Mouse (Mus musculus): ENCODE measurements around the gene Akr1c18. TPM values are rescaled to one million over a fixed set of nuclear protein-coding genes. Genes with fewer than 3 reads are reported as not detected.
"Not testable (repeated sequence)": the region's sequence is repeated elsewhere in the genome, so short reads cannot be mapped to it uniquely, and the experiment has no call there.

Gene Akr1c18
- total RNA-seq (2021), result not detected
- long read RNA-seq, experiment 1, partial matches to known transcripts, result 0 of 1 reads
- long read RNA-seq, experiment 1, other reads (novel, unspliced or antisense), result 0 of 1 reads
- long read RNA-seq, experiment 2, partial matches to known transcripts, result 0 of 1 reads
- long read RNA-seq, experiment 2, other reads (novel, unspliced or antisense), result 0 of 1 reads

DNA sequence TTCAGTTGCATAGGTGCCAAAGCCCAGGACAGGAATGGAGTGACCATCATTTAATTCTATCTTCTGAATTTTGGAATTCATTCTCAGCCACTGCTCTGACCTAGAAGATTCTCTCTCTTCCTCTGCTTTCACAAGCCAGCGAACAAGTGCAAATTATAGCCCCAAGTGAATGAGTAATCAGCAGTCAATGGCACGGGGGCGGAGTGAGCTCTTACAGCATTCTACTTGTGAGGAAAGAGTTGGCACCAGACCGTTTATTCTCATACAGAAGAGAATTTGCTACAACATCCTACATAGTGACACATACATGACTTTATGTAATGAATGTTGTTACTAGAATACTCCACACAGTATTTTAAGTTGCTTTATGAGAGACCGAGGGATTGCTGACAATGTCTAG lies at the start of gene Akr1c18:
Gene Akr1c18 (minus strand): TSS at position 137 of the 400 bp plus-strand sequence.
- DNase-seq, result no peak
- intact Hi-C loops (cut with DNase I), result no loop called here

GRCm38 (mm10) chr13:4192511-4192910 lies 42.1 kb upstream of the Akr1c18 start:
- intact Hi-C loops (cut with DNase I), result no loop called here

DNA sequence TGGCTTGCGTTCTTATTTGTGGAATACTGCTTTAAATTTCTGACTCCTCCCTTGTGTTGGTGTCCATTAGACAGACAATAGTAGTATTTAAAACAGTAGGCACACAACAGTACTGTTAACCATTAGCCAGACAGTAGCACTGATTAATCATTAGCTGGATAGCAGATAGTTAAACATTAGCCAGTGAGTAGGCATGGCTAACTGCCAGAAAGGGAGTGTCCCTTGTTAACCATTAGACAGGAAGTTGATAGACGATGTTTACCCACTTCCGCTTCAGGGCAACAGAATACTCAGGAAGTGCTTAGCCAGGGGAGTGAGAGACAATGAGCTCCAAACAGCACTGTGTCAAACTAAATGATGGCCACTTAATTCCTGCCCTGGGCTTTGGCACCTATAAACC lies 40.5 kb upstream of the Akr1c18 start, which contains the start of gene Akr1c13:
Gene Akr1c13 (plus strand): TSS at position 247 of the 400 bp plus-strand sequence.
- intact Hi-C loops (cut with DNase I), result no loop called here

More at GRCm38 (mm10) chr13:4192511-4192910, 42.1 kb upstream of the Akr1c18 start:
- no peak for DNase-seq

DNA sequence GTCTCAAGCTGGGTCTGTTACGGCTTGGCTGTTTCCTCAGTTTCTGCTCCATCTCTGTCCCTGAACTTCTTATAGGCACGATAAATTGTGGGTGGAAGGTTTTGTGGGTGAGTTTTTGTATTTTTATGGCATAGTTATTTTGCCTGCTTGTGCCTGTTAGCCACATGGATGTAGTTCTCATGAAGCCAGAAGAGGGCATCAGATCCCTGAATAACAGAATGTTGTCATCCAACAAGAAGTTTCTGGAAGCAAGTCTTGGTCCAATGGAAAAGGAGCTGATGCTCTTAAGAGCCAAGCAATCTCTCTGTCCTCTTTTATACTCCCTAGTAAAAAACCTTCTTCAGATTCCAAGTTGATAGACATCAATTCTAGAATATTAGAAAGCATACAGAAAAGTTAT lies 37.7 kb upstream of the Akr1c18 start:
- peak in 1 of 2 experiments; percentile 34 for DNase-seq
- intact Hi-C loops (cut with DNase I), result loop anchor here (1.0 to 5.0 kb wide), 2 partner anchors 56 to 92 kb away; no protein-coding TSS in a partner anchor

More for the DNA sequence above, 40.5 kb upstream of the Akr1c18 start, which contains the start of gene Akr1c13:
- DNase-seq, result peak in 1 of 2 experiments; percentile 22

GRCm38 (mm10) chr13:4186641-4187411 lies 36.4 kb upstream of the Akr1c18 start:
- DNase-seq, result not testable (repeated sequence)
- intact Hi-C loops (cut with DNase I), result loop anchor here (5.0 kb wide), 1 partner anchor 55 kb away; no protein-coding TSS in a partner anchor

DNA sequence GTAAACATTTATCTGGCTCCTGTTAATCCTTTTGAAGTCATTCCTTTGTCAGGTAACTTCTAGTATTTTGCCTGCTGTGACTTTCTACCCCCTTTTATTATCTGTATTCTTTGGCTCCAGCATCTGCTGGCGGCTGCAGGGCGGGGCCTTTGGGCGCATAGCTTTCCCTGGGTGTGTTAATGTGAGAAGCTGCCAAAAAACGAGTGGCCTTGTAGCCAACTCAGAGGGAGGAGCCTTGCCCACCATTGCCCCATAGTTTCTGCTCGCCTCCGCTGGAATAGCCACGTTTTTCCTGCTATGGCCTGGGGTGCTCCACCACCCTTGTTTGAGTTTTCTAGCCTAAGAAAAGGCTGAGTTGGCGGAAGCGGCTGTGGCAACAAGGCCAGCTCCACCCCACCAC lies 32.7 kb upstream of the Akr1c18 start:
- DNase-seq, result no peak
- intact Hi-C loops (cut with DNase I), result no loop called here

- DNase-seq; intact Hi-C loops (cut with DNase I): not testable (repeated sequence)
These were observed 30.9 kb upstream of the Akr1c18 start for GRCm38 (mm10) chr13:4181321-4181720.

GRCm38 (mm10) chr13:4172978-4173377 lies 22.5 kb upstream of the Akr1c18 start:
- intact Hi-C loops (cut with DNase I), result no loop called here

GRCm38 (mm10) chr13:4168006-4168405 lies 17.6 kb upstream of the Akr1c18 start:
- intact Hi-C loops (cut with DNase I), result no loop called here
- no peak for DNase-seq

More at GRCm38 (mm10) chr13:4172978-4173377, 22.5 kb upstream of the Akr1c18 start:
- DNase-seq, result no peak

DNA sequence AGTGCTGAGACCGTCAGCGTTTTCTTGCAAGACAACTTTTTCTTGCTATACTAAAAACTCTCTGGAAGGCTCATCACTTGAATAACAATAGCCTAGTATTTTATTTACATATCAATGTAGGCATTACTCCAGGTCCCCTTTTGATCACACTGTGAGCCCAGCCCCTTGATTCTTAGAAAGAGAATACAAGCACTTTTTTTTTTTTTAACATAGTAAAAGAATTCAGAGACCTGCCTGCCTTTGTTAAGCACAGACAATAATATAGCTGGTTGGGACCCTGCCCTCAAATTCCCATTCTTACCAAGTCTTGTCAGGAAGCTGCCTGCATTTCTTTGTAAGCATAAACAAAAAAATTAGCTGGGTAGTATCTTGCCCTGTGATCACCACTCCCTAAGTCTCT lies 4.8 kb upstream of the Akr1c18 start:
- intact Hi-C loops (cut with DNase I), result no loop called here

DNA sequence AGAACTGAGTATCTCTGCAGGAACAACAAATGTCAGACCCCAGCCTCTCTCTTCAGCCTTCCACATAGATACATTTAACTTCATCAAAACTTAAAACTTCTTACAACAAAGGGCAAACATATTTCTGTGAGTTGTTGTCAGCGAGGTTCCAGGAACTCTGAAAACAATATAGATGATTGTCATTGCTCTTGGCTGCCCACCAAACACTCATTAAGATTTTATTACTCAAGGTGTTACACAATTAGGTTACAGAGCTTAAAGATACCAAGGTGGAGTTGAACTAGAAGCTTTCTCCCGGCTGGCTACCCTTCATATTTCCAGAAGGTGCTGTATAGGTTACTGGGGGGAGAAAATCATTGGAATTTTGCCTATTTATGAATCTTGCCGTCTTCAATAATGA lies 3.1 kb upstream of the Akr1c18 start:
- DNase-seq, result no peak
- intact Hi-C loops (cut with DNase I), result no loop called here

More for the DNA sequence above, 4.8 kb upstream of the Akr1c18 start:
- no peak for DNase-seq

DNA sequence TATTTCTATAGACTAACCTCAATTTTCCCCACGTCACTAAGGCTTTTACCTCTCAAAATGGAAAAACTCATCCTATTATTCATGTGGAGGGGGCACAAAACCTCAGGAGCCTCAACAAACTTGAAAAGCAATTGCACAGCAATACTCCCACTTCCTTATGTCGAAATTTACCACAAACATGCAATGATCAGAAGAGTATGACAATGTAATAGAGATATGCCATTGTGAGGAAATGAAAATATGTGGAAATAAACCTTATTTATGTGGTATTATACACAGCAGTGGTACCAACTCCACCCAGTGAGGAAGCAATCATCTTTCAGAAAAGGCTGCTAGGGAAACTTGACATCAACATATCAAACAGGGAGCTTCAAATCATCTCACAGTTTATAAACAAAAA lies 2.5 kb upstream of the Akr1c18 start:
- intact Hi-C loops (cut with DNase I), result no loop called here
- DNase-seq, result no peak

DNA sequence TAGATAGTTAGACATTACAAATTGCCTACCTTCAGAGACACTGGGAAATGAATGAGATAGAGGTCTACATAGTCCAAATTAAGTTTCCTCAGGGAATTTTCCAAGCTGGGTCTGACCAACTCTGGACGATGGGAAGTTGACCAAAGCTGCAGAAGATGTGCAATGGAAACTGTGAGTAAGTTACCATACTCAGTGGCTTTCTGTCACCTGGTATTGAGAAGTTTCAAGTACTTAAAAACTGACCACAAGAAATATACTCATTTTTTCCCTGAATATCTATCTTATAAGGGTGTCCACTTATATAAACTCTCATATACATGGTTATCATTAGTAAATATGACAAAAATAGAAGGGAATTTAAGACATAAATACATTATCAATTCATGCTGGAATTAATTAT lies 6.2 kb downstream of the Akr1c18 start:
- intact Hi-C loops (cut with DNase I), result no loop called here
- no peak for DNase-seq

- DNase-seq, result peak; percentile 11 to 27
- intact Hi-C loops (cut with DNase I), result loop anchor here (2.0 to 10.0 kb wide), 4 partner anchors 54 to 482 kb away; no protein-coding TSS in a partner anchor
These were observed 17.4 kb downstream of the Akr1c18 start for GRCm38 (mm10) chr13:4133070-4133469.

DNA sequence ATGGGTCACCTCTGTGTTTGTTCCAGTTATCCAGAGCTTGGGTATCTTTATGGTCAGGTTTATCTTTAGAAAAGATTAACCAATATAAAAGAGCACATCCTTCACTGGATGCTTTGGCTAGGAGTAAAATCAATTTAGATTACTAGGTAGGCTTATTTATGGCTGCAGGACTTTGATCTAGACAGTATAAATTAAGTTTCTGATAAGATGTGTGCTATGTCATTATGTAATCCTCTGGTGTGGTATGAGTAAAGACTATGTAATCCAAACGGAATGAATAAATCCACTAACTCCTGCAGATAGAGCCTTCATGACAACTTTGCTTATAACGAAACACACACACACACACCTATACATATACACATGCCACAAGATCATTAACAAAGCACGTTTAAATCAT lies 18.7 kb downstream of the Akr1c18 start:
- DNase-seq, result no peak
- intact Hi-C loops (cut with DNase I), result loop anchor here (2.0 to 10.0 kb wide), 4 partner anchors 56 to 483 kb away; no protein-coding TSS in a partner anchor

GRCm38 (mm10) chr13:4131317-4131716 lies 19.1 kb downstream of the Akr1c18 start:
- intact Hi-C loops (cut with DNase I), result loop anchor here (5.0 to 10.0 kb wide), 3 partner anchors 56 to 483 kb away; no protein-coding TSS in a partner anchor
- DNase-seq, result no peak

DNA sequence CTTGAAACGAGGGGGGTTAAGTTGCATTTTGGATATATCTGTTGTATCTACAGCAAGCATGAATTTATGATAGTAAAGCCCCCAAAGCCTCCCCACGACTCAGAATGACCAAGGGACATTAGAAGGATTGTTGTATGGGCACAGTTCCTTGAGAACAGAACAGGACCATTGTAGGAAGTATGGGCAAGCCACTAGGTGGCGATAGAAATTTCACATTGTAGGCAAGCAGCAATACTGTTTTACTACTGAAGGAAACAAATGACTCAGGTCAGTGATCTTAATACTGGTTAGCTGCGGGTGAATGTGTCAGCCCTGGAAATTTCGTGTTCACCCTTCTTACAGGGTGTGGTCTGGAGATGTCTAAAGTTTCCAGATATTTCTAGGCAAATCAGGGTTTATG lies 21.4 kb downstream of the Akr1c18 start:
- DNase-seq, result peak; percentile 3 to 29
- intact Hi-C loops (cut with DNase I), result no loop called here

GRCm38 (mm10) chr13:4125846-4126245 lies 24.6 kb downstream of the Akr1c18 start:
- intact Hi-C loops (cut with DNase I); DNase-seq: not testable (repeated sequence)

DNA sequence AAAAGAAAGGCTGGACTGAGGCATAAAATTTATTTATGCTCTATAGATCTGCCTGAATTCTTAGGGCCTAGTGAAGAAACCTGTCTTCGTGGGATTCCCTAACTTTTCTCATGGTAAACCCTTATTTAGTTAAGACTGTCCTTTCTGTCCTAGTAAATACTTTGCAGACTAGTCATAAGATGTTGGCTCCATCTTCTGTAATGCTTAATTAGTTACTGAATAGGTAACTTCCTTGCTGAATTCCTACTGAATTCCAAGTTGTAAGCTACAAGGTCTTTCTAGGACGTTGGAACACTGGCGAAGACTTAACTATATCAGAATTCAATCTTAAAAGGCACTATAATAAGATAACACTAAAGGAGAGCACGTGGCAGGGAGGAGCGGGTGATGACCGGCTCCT lies 26.0 kb downstream of the Akr1c18 start:
- intact Hi-C loops (cut with DNase I); DNase-seq: not testable (repeated sequence)

GRCm38 (mm10) chr13:4123146-4123545 lies 27.3 kb downstream of the Akr1c18 start:
- peak in 1 of 2 experiments; percentile 16 for DNase-seq
- intact Hi-C loops (cut with DNase I), result no loop called here

DNA sequence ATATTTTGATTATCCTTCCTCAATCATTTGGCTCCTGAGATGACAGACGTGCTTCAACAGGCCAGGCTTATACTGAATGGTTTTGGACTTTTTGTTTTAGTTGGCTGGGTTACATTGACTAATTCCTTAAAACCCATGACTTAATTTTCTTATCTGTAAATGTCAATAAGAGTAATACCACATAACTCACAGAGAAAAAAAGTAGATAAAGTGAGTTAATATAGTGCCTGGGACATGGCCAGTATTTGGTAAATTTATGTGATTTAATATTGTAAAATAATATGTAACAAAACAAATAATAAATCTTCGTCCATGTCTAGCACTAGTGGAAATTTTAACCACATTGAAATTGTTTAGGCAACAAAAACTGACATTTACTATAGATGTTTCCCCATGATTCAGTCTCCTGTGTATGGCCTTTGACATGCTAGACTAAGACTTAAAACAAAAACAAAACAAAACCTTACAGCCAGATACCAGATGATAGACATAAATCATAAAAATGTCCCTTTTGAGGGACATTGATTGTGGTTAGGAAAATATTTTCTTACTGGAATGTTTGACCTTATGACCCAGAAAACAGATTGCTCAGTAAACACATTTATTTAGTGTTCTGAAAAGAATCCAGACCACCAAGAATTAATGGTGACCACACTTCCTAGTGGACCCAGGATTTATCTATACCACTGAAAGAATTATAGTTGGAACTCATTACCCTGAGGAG lies 31.1 kb downstream of the Akr1c18 start:
- no peak for DNase-seq
- intact Hi-C loops (cut with DNase I), result no loop called here
